Mouse (Mus musculus) testis, adult 2 months (tissue): ENCODE data around the gene Saa3. TPM values are rescaled to one million over a fixed set of nuclear protein-coding genes. Genes with fewer than 3 reads are reported as not detected.

Experiments used
- H3K27ac ChIP-seq: fragments of 200-500 bp; 2 replicates; pipeline ENCODE4 v1.5.1; 2012; ENCODE audit warnings: low read depth, low read length; ENCODE audit not compliant: control insufficient read depth, insufficient read depth
- H3K27me3 ChIP-seq: fragments of 200-500 bp; 2 replicates; pipeline ENCODE4 v1.6.1; 2012; ENCODE audit warnings: mild to moderate bottlenecking, low read length, moderate library complexity; ENCODE audit not compliant: control insufficient read depth, insufficient read depth
- H3K36me3 ChIP-seq: fragments of 200-500 bp; 2 replicates; pipeline ENCODE4 v1.6.1; 2012; ENCODE audit warnings: mild to moderate bottlenecking, low read length; ENCODE audit not compliant: control insufficient read depth, insufficient read depth
- H3K4me1 ChIP-seq: fragments of 200-500 bp; 2 replicates; pipeline ENCODE4 v1.6.1; 2012; ENCODE audit warnings: low read length; ENCODE audit not compliant: control insufficient read depth, insufficient read depth
- H3K4me3 ChIP-seq: fragments of 200-500 bp; 2 replicates; pipeline ENCODE4 v1.5.1; 2012; ENCODE audit warnings: low read depth, mild to moderate bottlenecking, low read length, moderate library complexity, mixed read lengths; ENCODE audit not compliant: control insufficient read depth
- CTCF ChIP-seq: fragments of 200-500 bp; IDR thresholded peaks from 2 replicates; pipeline ENCODE4 v1.5.1; 2012; ENCODE audit warnings: low read depth, mild to moderate bottlenecking, inconsistent platforms, low read length, moderate library complexity; ENCODE audit not compliant: control insufficient read depth, insufficient read depth, insufficient replicate concordance
- POLR2A ChIP-seq: fragments of 200-500 bp; IDR thresholded peaks from 2 replicates; pipeline ENCODE4 v1.6.1; 2012; ENCODE audit warnings: low read depth, mild to moderate bottlenecking, inconsistent platforms, low read length, moderate library complexity; ENCODE audit not compliant: control insufficient read depth
- polyA plus RNA-seq: library from polyadenylated mRNA; depleted of rRNA; stranded (reverse); fragments of >200 nt; gene quantifications from 2 replicates; pipeline ENCODE4 v1.2.3, GENCODE M21; 2012

Gene Saa3
- polyA plus RNA-seq, 1 experiment = not detected

GRCm38 (mm10) chr7:46738561-46739460 is 23.3 kb upstream of the Saa3 start:
- no peak overlapping the region for H3K4me3 ChIP-seq
- no peaks in the 10 kb centered on the region for H3K27me3 ChIP-seq
- no peaks in the 10 kb centered on the region for H3K4me1 ChIP-seq
- no peaks in the 10 kb centered on the region for H3K36me3 ChIP-seq
- TF ChIP-seq CTCF (no peak), POLR2A (no peak)
- no peak overlapping the region for H3K27ac ChIP-seq

- Histone ChIP-seq H3K4me1 (no peaks in the 10 kb centered on the region; the same call in 1 of the 2 replicates), H3K27me3 (no peaks in the 10 kb centered on the region), H3K27ac (no peak overlapping the region), H3K36me3 (no peaks in the 10 kb centered on the region), H3K4me3 (no peak overlapping the region)
- TF ChIP-seq CTCF = no peak
- no peak for TF ChIP-seq POLR2A
These were observed 19.5 kb upstream of the Saa3 start for GRCm38 (mm10) chr7:46734983-46735382.

- Histone ChIP-seq H3K4me3 (no peak within 1 kb of the TSS), H3K27me3 (no peaks in the 10 kb centered on the region), H3K4me1 (no peaks in the 10 kb centered on the region; the same call in 1 of the 2 replicates), H3K36me3 (no peaks in the 10 kb centered on the region), H3K27ac (no peak within 1 kb of the TSS)
- no peak for TF ChIP-seq POLR2A
- no peak for TF ChIP-seq CTCF
These were observed 17.0 kb upstream of the Saa3 start, which contains the start of gene Saa4 for GRCm38 (mm10) chr7:46732458-46732857. Gene Saa4, minus strand, starts transcription at chr7:46732603.

- Histone ChIP-seq H3K4me3 (no peak overlapping the region), H3K27me3 (no peaks in the 10 kb centered on the region), H3K27ac (no peak overlapping the region), H3K4me1 (no peaks in the 10 kb centered on the region; the same call in 1 of the 2 replicates), H3K36me3 (no peaks in the 10 kb centered on the region)
- no peak for TF ChIP-seq CTCF
- no peak for TF ChIP-seq POLR2A
These were observed 12.1 kb upstream of the Saa3 start for GRCm38 (mm10) chr7:46727584-46727983.

GRCm38 (mm10) chr7:46724396-46724795 is 8.9 kb upstream of the Saa3 start:
- TF ChIP-seq CTCF = no peak
- no peak for TF ChIP-seq POLR2A
- H3K27me3 ChIP-seq = no peaks in the 10 kb centered on the region
- no peaks in the 10 kb centered on the region for H3K36me3 ChIP-seq
- H3K4me3 ChIP-seq = no peak overlapping the region
- H3K4me1 ChIP-seq = no peaks in the 10 kb centered on the region; the same call in 1 of the 2 replicates
- H3K27ac ChIP-seq = no peak overlapping the region

GRCm38 (mm10) chr7:46723849-46724248 is 8.3 kb upstream of the Saa3 start:
- Histone ChIP-seq H3K4me3 (no peak overlapping the region), H3K4me1 (no peaks in the 10 kb centered on the region; the same call in none of the 2 replicates), H3K27me3 (no peaks in the 10 kb centered on the region), H3K27ac (no peak overlapping the region), H3K36me3 (no peaks in the 10 kb centered on the region)
- TF ChIP-seq POLR2A (no peak), CTCF (no peak)

GRCm38 (mm10) chr7:46723354-46723753 is 7.9 kb upstream of the Saa3 start:
- Histone ChIP-seq H3K36me3 (no peaks in the 10 kb centered on the region), H3K27me3 (no peaks in the 10 kb centered on the region), H3K4me3 (no peak overlapping the region), H3K4me1 (no peaks in the 10 kb centered on the region; the same call in none of the 2 replicates), H3K27ac (no peak overlapping the region)
- no peak for TF ChIP-seq POLR2A
- TF ChIP-seq CTCF = no peak
